Mouse (Mus musculus) C2C12 (cell line): ENCODE measurements at regions not wholly inside any gene's neighbourhood (a gene's known extent, or its start where the extent isn't known, plus 50 kb on each side); places are given as distances from the start of the nearest gene placed in this dataset.

Experiments used
- H3K27me3 ChIP-seq: one replicate; pipeline ENCODE4 v1.6.1; 2011; ENCODE audit not compliant: control insufficient read depth, insufficient read depth, insufficient read length
- H3K36me3 ChIP-seq: one replicate; pipeline ENCODE4 v1.6.1; 2011; ENCODE audit not compliant: control insufficient read depth, insufficient read depth
- H3K4me3 ChIP-seq: one replicate; pipeline ENCODE4 v1.5.1; 2011; ENCODE audit warnings: mild to moderate bottlenecking, control low read depth; ENCODE audit not compliant: poor library complexity, insufficient read depth, severe bottlenecking
- H3K79me2 ChIP-seq: one replicate; pipeline ENCODE4 v1.6.1; 2011; ENCODE audit not compliant: control insufficient read depth, insufficient read depth
- H3K79me3 ChIP-seq: one replicate; pipeline ENCODE4 v1.6.1; 2011; ENCODE audit warnings: low read depth, control low read depth
- H3ac ChIP-seq: one replicate; pipeline ENCODE3; 2011; ENCODE audit warnings: low read depth; ENCODE audit not compliant: control insufficient read depth, insufficient read length
- CEBPB ChIP-seq: IDR thresholded peaks from one replicate; pipeline ENCODE4 v1.6.1; 2011; ENCODE audit warnings: low read depth, mild to moderate bottlenecking, control low read depth, moderate library complexity
- CTCF ChIP-seq: IDR thresholded peaks from one replicate; pipeline ENCODE4 v1.5.1; 2011; ENCODE audit not compliant: control insufficient read depth, insufficient read depth, insufficient read length
- FOSL1 ChIP-seq: IDR thresholded peaks from one replicate; pipeline ENCODE4 v1.8.0; 2011; ENCODE audit warnings: mild to moderate bottlenecking, low read length; ENCODE audit not compliant: poor library complexity, insufficient read depth, severe bottlenecking
- MAX ChIP-seq: IDR thresholded peaks from one replicate; pipeline ENCODE4 v1.6.1; 2011; ENCODE audit warnings: mild to moderate bottlenecking, control low read depth
- MYOD1 ChIP-seq: IDR thresholded peaks from one replicate; pipeline ENCODE4 v1.6.1; 2011; ENCODE audit warnings: low read depth; ENCODE audit not compliant: control insufficient read depth, insufficient read length
- MYOG ChIP-seq: IDR thresholded peaks from one replicate; pipeline ENCODE4 v1.6.1; 2011; ENCODE audit not compliant: control insufficient read depth, insufficient read length; ENCODE audit errors: extremely low read depth
- USF1 ChIP-seq: IDR thresholded peaks from one replicate; pipeline ENCODE4 v1.6.1; 2011; ENCODE audit warnings: low read depth, mild to moderate bottlenecking, control low read depth, moderate library complexity

- no peak overlapping the region for H3ac ChIP-seq
- H3K4me3 ChIP-seq: no peak overlapping the region
- H3K79me3 ChIP-seq: no peaks in the 10 kb centered on the region
- H3K36me3 ChIP-seq: no peaks in the 10 kb centered on the region
- H3K79me2 ChIP-seq: no peaks in the 10 kb centered on the region
- H3K27me3 ChIP-seq: no peaks in the 10 kb centered on the region
- TF ChIP-seq MYOD1 (no peak), FOSL1 (no peak), CTCF (no peak), USF1 (no peak), MYOG (no peak), CEBPB (no peak)
Measured at GRCm38 (mm10) chr7:111268197-111268596, 185.4 kb upstream of the Eif4g2 start.

- H3K36me3 ChIP-seq: no peaks in the 10 kb centered on the region
- TF ChIP-seq CEBPB: no peak
- TF ChIP-seq FOSL1: no peak
- no peak for TF ChIP-seq MAX
- TF ChIP-seq MYOG: no peak
- TF ChIP-seq USF1: no peak
- no peak for TF ChIP-seq MYOD1
- TF ChIP-seq CTCF: no peak
Measured at GRCm38 (mm10) chr7:111263302-111263701, 180.5 kb upstream of the Eif4g2 start.

GRCm38 (mm10) chr7:111259630-111260574, 177.1 kb upstream of the Eif4g2 start:
- Histone ChIP-seq H3K36me3 (no peaks in the 10 kb centered on the region), H3ac (no peak overlapping the region), H3K79me2 (no peaks in the 10 kb centered on the region), H3K79me3 (no peaks in the 10 kb centered on the region), H3K27me3 (no peaks in the 10 kb centered on the region), H3K4me3 (no peak overlapping the region)
- TF ChIP-seq CTCF (no peak), FOSL1 (no peak), MYOD1 (no peak), MAX (no peak), CEBPB (no peak), MYOG (no peak), USF1 (no peak)

More at GRCm38 (mm10) chr7:111263302-111263701, 180.5 kb upstream of the Eif4g2 start:
- Histone ChIP-seq H3ac (no peak overlapping the region), H3K79me3 (no peaks in the 10 kb centered on the region), H3K4me3 (no peak overlapping the region), H3K27me3 (no peaks in the 10 kb centered on the region), H3K79me2 (no peaks in the 10 kb centered on the region)

- Histone ChIP-seq H3K27me3 (no peaks in the 10 kb centered on the region), H3K36me3 (no peaks in the 10 kb centered on the region), H3ac (no peak overlapping the region), H3K79me3 (no peaks in the 10 kb centered on the region), H3K79me2 (no peaks in the 10 kb centered on the region), H3K4me3 (no peak overlapping the region)
- TF ChIP-seq MYOG (no peak), CEBPB (no peak), CTCF (no peak)
Measured at GRCm38 (mm10) chr7:111257842-111258241, 175.0 kb upstream of the Eif4g2 start.

- no peaks in the 10 kb centered on the region for H3K79me3 ChIP-seq
- no peak overlapping the region for H3K4me3 ChIP-seq
- TF ChIP-seq MAX (no peak), MYOD1 (no peak), CTCF (no peak), USF1 (no peak), FOSL1 (no peak), CEBPB (no peak), MYOG (no peak)
- no peaks in the 10 kb centered on the region for H3K79me2 ChIP-seq
- no peak overlapping the region for H3ac ChIP-seq
- no peaks in the 10 kb centered on the region for H3K27me3 ChIP-seq
- H3K36me3 ChIP-seq: no peaks in the 10 kb centered on the region
Measured at GRCm38 (mm10) chr7:111256199-111256598, 173.4 kb upstream of the Eif4g2 start.
